Mouse (Mus musculus): ENCODE data around the gene Hivep3.

DNA sequence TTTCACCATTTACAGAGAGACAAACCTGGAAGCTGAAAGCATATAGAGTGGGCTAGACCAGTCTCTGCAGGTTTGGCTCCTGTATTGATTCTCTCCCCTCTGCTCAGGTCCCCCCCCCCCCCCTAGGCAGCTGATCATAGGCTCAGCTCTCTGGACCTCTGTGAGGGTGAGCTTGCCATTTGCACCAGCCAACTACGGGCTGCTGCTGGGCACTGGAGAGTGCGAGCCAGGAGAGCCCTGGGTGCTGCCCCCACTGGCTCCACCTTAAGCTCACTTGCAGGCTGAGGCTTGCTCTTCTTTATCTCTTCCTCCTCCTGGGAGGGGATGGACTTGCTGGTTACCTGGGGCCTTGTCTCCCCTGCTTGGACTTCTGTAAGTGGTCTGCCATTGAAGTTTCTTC, 5.7 kb upstream of the Hivep3 start:
- TF ChIP-seq CTCF (conservative IDR thresholded peaks at IDR 0.05; ENCODE audit: low read length) (no peak), NANOG (IDR thresholded peaks at IDR 0.05; ENCODE audit: borderline replicate concordance, low read length) (no peak)
